Mouse (Mus musculus) hindbrain, embryonic 16.5 days (tissue): ENCODE results near the gene Xxylt1. TPM values are rescaled to one million over a fixed set of nuclear protein-coding genes. Genes with fewer than 3 reads are reported as not detected.

Source experiments
- ATAC-seq: fragments of 200-750 bp; cut with Nextera tagmentation; 2 replicates; pipeline ENCODE4 v1.8.0; 2017; ENCODE audit warnings: moderate TSS enrichment, moderate library complexity
- H3K27ac ChIP-seq: fragments of 300-500 bp; sonication (generic); 2 replicates; pipeline ENCODE4 v1.5.1; 2014; ENCODE audit warnings: low read depth, mild to moderate bottlenecking, control low read depth, low read length, moderate library complexity
- H3K27me3 ChIP-seq: fragments of 300-500 bp; sonication (generic); replicated peaks from 2 replicates; pipeline ENCODE4 v1.6.1; 2014; ENCODE audit warnings: low read length; ENCODE audit not compliant: control insufficient read depth, insufficient read depth
- H3K36me3 ChIP-seq: fragments of 300-500 bp; sonication (generic); 2 replicates; pipeline ENCODE4 v1.6.1; 2014; ENCODE audit warnings: mild to moderate bottlenecking, low read length, moderate library complexity, mixed read lengths; ENCODE audit not compliant: control insufficient read depth, insufficient read depth
- H3K4me1 ChIP-seq: fragments of 300-500 bp; sonication (generic); 2 replicates; pipeline ENCODE4 v1.6.1; 2014; ENCODE audit warnings: low read depth, low read length; ENCODE audit not compliant: control insufficient read depth, insufficient read depth
- H3K4me2 ChIP-seq: fragments of 300-500 bp; sonication (generic); 2 replicates; pipeline ENCODE4 v1.6.1; 2014; ENCODE audit warnings: mild to moderate bottlenecking, low read length, control low read depth, moderate library complexity
- H3K4me3 ChIP-seq: fragments of 300-500 bp; sonication (generic); 2 replicates; pipeline ENCODE4 v1.5.1; 2014; ENCODE audit warnings: mild to moderate bottlenecking, low read length, control low read depth, moderate library complexity
- H3K9ac ChIP-seq: fragments of 300-500 bp; sonication (generic); 2 replicates; pipeline ENCODE4 v1.6.1; 2014; ENCODE audit warnings: low read depth, mild to moderate bottlenecking, control low read depth, low read length, moderate library complexity
- H3K9me3 ChIP-seq: fragments of 300-500 bp; sonication (generic); 2 replicates; pipeline ENCODE4 v1.6.1; 2014; ENCODE audit warnings: mild to moderate bottlenecking, low read length, moderate library complexity; ENCODE audit not compliant: control insufficient read depth
- WGBS: fragments of 180-500 bp; shearing (Covaris S2); extraction: QIAGEN DNeasy Blood & Tissue Kit; methylation state at CpG from one replicate; pipeline ENCODE4 v1.1.7; 2014; 5-methylcytosine and 5-hydroxymethylcytosine counted together
- polyA plus RNA-seq: library from polyadenylated mRNA; unstranded; fragments of >200 nt; fragmentation: Nextera tagmentation; extraction: Ambion mirVana; gene quantifications from 2 replicates; pipeline ENCODE4 v1.2.1, GENCODE M21; 2015

Gene Xxylt1
- polyA plus RNA-seq, 1 experiment from 2014 or later, result 11.0 TPM

DNA sequence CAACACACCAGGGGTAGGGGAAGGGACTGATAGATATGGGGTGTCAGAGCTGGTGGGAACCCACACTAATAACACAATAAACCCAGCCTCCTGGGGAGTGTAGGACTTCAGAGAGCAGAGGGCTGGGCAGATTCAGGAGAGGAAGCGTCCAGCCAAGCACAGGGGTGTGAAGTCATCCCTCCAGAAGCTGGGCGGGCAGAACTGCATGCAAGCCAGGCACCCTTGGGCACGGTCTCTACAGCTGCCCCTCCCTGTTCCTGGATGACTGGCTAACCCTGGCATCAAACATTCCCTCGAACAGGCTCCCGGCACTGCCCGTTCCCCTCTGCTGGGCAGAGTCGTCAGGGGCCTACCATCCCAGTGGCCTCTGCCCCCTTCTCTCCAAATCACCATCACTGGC, 13.0 kb downstream of the Xxylt1 start:
- H3K27me3 ChIP-seq, result no peaks in the 10 kb centered on the region
- H3K4me2 ChIP-seq, result no peak overlapping the region
- WGBS, result 92% methylated on average over 7 of the region's 7 CpGs
- no peaks in the 10 kb centered on the region for H3K36me3 ChIP-seq
- no peak for ATAC-seq
- no peak overlapping the region for H3K27ac ChIP-seq
- H3K9ac ChIP-seq, result no peak overlapping the region
- no peak overlapping the region for H3K4me3 ChIP-seq
- no peaks in the 10 kb centered on the region; the same call in 1 of the 2 replicates for H3K4me1 ChIP-seq
- no peaks in the 10 kb centered on the region for H3K9me3 ChIP-seq

DNA sequence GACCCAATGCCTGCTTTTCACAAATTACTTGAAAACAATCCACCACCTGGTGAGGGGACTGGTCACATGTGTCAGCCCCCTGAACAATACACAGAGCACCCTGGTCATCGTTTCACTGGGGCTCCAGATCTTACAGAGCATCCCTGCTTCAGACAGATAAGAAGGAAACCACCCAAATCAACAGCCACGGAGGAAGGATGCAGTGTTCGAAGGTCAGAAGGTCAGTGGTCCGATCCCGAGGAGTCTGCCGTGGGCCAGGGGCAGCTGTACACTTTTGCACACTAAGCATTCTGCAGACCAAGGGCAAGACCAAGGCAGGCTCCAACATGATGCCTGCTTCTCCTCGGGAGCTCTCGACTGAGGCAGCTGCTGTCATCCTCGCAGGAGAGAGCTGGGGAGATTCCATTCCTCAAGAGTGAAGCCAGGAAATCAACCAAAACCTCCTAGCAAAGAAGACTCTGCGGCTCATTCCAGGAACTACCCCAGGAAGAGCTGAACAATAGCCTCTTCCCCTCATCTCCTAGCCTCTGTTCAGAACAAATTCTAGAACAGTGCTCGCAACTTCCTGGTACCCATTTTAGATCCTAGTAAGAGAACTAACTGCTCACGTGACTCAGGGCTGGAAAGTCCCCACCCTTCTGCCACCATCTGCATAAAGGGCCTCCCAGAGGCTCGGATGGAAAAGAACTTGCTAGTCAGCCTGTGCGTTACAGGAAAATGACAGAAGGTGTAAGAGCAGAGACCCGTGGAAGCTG, 14.7 kb downstream of the Xxylt1 start:
- H3K27ac ChIP-seq, result no peak overlapping the region
- 64% methylated on average over 15 of the region's 15 CpGs for WGBS
- H3K4me3 ChIP-seq, result no peak overlapping the region
- ATAC-seq, result no peak
- H3K9me3 ChIP-seq, result no peaks in the 10 kb centered on the region
- H3K9ac ChIP-seq, result no peak overlapping the region
- H3K4me1 ChIP-seq, result no peaks in the 10 kb centered on the region; the same call in 1 of the 2 replicates
- no peaks in the 10 kb centered on the region for H3K27me3 ChIP-seq
- H3K36me3 ChIP-seq, result no peaks in the 10 kb centered on the region
- no peak overlapping the region for H3K4me2 ChIP-seq

DNA sequence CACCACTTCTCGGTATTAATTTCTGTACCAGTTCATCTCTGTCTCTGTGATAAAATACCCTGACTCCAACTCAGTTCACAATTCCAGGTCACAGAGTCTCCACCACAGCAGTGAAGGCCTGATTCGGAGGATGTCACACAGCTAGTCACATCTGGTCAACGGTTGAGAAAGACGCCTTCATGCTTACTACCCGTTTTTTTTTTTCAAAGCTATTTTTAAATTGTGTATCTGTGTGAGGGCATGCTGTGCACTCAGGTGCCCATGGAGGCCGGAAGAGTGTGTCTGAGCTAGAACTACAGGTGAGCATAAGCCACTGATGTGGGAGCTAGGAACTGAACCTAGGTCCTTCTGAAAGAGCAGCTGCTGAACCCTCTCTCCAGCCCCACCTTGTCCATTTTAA, 16.4 kb downstream of the Xxylt1 start:
- Histone ChIP-seq H3K4me1 (no peaks in the 10 kb centered on the region), H3K36me3 (no peaks in the 10 kb centered on the region), H3K27ac (no peak overlapping the region), H3K27me3 (no peaks in the 10 kb centered on the region), H3K9ac (no peak overlapping the region), H3K9me3 (no peaks in the 10 kb centered on the region), H3K4me3 (no peak overlapping the region), H3K4me2 (no peak overlapping the region)
- 93% methylated on average over 6 of the region's 6 CpGs for WGBS
- ATAC-seq, result no peak

DNA sequence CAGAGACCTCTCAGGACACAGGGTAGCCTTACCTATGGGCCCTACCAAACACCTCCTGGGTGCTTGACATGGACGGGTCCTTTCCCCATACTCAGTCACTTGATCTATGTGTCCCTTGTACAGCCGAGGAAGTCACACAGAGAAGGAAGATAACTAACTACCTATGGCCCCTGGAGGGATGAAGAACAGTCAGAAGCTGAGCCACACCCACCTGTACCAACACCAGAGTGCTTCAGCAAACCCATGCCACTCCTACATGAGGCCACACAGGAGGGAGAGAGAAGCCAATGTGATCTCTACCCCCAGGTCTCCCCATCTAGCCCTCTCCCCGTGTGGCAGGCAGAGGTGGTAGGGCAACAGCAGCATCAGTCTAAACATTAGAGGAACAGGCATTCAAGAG, 18.3 kb downstream of the Xxylt1 start:
- no peak for ATAC-seq
- peaks cover 3% of the 10 kb centered on the region for H3K4me1 ChIP-seq
- H3K9ac ChIP-seq, result no peak overlapping the region
- no peak overlapping the region for H3K4me2 ChIP-seq
- H3K9me3 ChIP-seq, result no peaks in the 10 kb centered on the region
- WGBS, result 80% methylated on average over 3 of the region's 3 CpGs
- no peak overlapping the region for H3K27ac ChIP-seq
- H3K4me3 ChIP-seq, result no peak overlapping the region
- no peaks in the 10 kb centered on the region for H3K27me3 ChIP-seq
- H3K36me3 ChIP-seq, result no peaks in the 10 kb centered on the region

DNA sequence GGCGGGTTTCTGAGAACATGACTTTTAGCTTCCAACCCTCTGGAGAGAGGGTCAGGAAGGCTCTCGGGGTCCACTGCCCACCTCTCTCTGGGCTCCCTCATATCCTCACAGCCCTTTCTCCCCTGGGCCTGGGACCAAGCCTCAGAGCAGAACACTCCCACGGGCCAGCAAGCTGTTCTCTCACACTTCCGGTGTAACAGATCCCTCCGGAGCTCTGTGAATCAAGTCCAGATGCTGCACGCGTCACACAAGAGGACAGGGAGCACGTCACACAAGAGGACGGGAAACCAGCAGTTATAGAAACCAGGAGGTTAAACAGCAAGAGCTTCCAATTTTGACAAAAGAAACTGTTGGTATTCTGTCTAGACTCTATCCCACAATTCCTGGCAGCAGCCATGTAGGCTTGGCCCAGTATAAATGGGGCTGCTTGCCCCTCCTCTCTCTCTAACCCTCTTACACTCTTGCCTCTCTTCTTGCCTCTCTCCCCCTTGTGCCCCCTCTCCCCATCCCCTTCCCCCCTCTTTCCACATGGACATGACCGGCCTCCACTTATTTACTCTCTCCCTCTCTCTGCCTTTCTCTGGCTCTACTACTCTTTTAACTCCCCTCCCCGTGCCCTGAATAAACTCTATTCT, 19.9 kb downstream of the Xxylt1 start:
- Histone ChIP-seq H3K4me1 (peaks cover 3% of the 10 kb centered on the region), H3K9me3 (no peaks in the 10 kb centered on the region), H3K9ac (no peak overlapping the region), H3K4me2 (no peak overlapping the region), H3K4me3 (no peak overlapping the region), H3K27ac (no peak overlapping the region), H3K36me3 (no peaks in the 10 kb centered on the region), H3K27me3 (no peaks in the 10 kb centered on the region)
- ATAC-seq, result no peak
- 79% methylated on average over 11 of the region's 11 CpGs for WGBS

DNA sequence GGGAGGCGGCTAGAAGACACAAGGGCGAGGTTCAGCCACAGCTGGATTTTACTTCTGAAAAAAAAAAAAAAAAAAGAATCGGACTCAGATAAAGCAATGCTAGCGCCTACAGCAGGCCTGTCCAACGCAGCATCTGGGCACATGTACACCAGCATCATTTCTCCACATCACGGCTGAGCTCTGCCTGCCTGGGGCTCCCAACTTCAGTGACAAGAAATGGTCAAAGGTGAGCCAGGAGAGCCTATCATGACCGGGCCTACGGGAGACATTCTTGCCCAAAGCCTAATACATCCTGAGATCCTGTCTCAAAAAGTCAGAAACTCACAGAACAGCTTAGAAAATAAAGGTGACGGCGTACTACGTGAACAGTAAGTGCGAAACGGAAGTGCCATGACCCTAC, 20.5 kb downstream of the Xxylt1 start:
- no peak for ATAC-seq
- peaks cover 3% of the 10 kb centered on the region for H3K4me1 ChIP-seq
- 96% methylated on average over 13 of the region's 13 CpGs for WGBS

DNA sequence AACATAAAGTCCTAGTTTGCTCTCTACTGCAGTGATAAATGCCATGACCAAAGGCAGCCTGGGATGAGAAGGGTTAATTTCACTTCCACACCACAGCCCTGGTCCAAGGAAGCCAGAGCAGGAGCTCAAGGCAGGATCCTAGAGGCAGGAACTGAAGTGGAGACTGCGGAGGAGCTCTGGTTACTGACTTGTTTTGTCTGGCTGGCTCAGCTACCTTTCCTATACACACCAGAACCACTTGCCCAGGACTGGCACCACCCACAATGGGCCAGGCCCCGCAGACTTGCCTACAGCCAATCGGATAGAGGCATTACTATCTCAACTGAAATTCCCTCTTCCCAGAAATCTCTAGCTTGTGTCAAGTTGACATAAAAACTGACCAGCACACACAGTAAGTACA, 21.0 kb downstream of the Xxylt1 start:
- no peaks in the 10 kb centered on the region for H3K9me3 ChIP-seq
- no peak for ATAC-seq
- H3K4me1 ChIP-seq, result peaks cover 3% of the 10 kb centered on the region
- no peak overlapping the region for H3K9ac ChIP-seq
- no peak overlapping the region for H3K4me3 ChIP-seq
- no peak overlapping the region for H3K4me2 ChIP-seq
- H3K36me3 ChIP-seq, result no peaks in the 10 kb centered on the region
- H3K27ac ChIP-seq, result no peak overlapping the region
- H3K27me3 ChIP-seq, result no peaks in the 10 kb centered on the region
- 96% methylated on average over 3 of the region's 3 CpGs for WGBS

More for the DNA sequence above, 20.5 kb downstream of the Xxylt1 start:
- Histone ChIP-seq H3K27ac (no peak overlapping the region), H3K4me3 (no peak overlapping the region), H3K27me3 (no peaks in the 10 kb centered on the region), H3K9ac (no peak overlapping the region), H3K4me2 (no peak overlapping the region), H3K36me3 (no peaks in the 10 kb centered on the region), H3K9me3 (no peaks in the 10 kb centered on the region)

DNA sequence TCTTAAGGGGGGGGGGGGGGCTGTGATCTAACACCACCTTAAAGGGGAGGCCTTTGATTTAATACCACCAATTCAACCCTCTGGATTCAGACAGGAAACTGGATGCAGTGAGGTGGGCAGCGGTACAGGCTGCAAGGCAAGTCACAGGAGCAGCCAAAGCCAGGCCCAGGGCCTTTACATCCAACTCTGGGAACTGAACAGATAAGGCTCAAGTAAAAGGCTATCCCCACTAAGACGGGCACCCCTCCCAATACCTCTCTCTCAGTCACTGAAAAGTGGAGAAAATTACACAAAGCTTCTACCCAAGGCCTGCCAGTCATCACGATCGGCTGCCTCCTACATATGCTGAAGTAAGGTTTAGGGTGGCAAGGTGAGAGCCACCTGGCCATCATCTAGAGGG, 21.5 kb downstream of the Xxylt1 start:
- Histone ChIP-seq H3K9ac (no peak overlapping the region), H3K27me3 (no peaks in the 10 kb centered on the region), H3K4me3 (no peak overlapping the region), H3K4me2 (no peak overlapping the region), H3K9me3 (no peaks in the 10 kb centered on the region), H3K36me3 (no peaks in the 10 kb centered on the region), H3K27ac (no peak overlapping the region), H3K4me1 (peaks cover 3% of the 10 kb centered on the region)
- 91% methylated on average over 4 of the region's 4 CpGs for WGBS
- ATAC-seq, result no peak

DNA sequence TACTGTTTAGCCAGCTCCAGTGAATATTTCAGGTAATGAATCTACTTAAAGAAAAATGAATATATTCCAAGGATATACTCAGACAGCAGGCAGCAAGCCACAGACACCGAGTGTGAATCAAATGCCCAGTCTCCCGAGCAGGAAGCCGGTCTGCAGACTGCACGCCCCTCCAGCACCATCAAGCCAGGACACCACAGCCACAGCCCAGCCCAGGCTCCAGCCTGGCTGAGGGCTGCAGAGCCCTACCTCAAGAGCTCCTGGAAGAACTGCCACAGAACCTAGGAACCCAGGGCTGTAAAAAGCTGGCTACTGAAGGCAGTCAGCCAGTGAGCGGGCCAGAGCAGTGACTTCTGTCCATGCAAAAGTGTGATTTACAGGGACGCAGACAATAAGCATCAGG, 28.4 kb downstream of the Xxylt1 start:
- no peaks in the 10 kb centered on the region for H3K9me3 ChIP-seq
- no peaks in the 10 kb centered on the region for H3K4me1 ChIP-seq
- no peak overlapping the region for H3K4me3 ChIP-seq
- no peak for ATAC-seq
- H3K9ac ChIP-seq, result no peak overlapping the region
- H3K27ac ChIP-seq, result no peak overlapping the region
- no peak overlapping the region for H3K4me2 ChIP-seq
- H3K36me3 ChIP-seq, result no peaks in the 10 kb centered on the region
- whole genome bisulfite sequencing, result 85% methylated on average over 6 of the region's 6 CpGs
- no peaks in the 10 kb centered on the region for H3K27me3 ChIP-seq
